Mouse (Mus musculus) right cerebral cortex, postnatal 25 days (tissue): Measurements from ENCODE around the gene Cdc25b.
"Not testable (repeated sequence)": the region's sequence is repeated elsewhere in the genome, so short reads cannot be mapped to it uniquely, and the experiment has no call there.

Experiments used
- DNase-seq: peaks from one replicate; pipeline ENCODE4 v3.0.0; 2022

Cdc25b gene

GRCm38 (mm10) chr2:131196606-131197316 lies 10.0 kb downstream of the Cdc25b start:
- DNase-seq = no peak

GRCm38 (mm10) chr2:131200710-131201109 lies 14.0 kb downstream of the Cdc25b start:
- DNase-seq = no peak

GRCm38 (mm10) chr2:131201262-131201661 lies 14.5 kb downstream of the Cdc25b start:
- no peak for DNase-seq

GRCm38 (mm10) chr2:131203816-131204409 lies 17.2 kb downstream of the Cdc25b start:
- DNase-seq = no peak

DNA sequence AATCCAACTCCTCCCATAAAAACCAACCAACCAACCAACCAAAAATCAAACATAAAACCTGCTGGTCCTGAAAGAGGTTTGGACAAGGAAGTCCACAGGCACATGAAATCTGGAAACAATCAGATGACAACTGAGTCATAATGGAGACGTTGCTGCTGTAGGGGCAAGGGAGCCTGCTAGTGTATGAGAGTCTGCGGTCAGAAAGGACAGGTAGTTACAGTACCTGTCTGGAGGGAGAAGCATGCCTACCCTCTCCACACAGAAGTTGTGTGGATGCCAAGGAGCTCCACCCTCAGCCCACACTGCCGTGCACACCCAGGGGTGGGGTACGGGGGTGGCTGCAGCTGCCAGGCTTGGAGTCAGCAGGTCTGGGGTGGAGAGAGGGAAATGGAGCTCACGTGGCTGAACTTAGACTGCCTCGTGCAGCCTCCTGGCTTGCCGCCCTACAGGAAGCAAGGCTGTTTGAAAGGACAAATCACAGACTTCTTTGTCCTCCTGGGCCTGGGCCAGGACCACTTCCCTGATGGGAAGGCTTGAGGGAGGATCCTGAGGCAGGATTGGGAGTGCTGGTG lies 17.7 kb downstream of the Cdc25b start:
- DNase-seq = peak; percentile 76

DNA sequence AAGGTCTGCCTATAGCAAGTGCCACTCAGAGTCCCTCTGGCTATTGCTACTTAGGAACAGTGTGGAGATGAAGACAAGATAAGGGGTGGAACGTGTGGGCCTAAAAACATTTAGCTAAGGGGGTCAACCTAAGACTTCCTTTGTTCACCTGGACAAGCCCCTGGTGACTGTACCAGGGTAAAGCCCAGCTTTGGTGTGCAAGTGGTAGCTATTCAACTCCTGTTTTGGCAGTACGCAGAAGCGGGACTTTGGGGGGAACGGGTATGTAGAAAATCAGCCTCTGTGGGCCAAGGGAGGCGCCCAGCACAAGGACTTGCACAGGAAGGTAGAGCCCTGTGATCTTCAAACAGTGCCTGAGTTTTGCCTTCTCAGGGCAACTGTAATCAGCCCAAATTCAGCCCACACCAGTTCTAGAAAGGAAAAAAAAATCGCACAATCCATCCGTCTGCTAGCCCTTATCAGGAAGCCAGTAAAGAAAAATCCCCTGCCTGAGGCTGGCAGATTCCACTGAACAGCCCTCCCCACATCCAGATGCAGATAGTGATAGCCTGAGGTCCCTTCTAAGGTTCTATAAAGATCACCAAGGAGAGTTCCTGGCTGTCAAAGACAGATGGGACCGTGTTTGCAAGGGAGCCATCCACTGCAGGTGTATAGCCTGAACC lies 18.9 kb downstream of the Cdc25b start:
- no peak for DNase-seq

- DNase-seq = no peak
Observed at GRCm38 (mm10) chr2:131206778-131207177, 20.0 kb downstream of the Cdc25b start, which contains the start of gene Ap5s1. Gene Ap5s1, plus strand, starts transcription at chr2:131207078.

- DNase-seq = no peak
Observed at GRCm38 (mm10) chr2:131208356-131208755, 21.6 kb downstream of the Cdc25b start.

DNA sequence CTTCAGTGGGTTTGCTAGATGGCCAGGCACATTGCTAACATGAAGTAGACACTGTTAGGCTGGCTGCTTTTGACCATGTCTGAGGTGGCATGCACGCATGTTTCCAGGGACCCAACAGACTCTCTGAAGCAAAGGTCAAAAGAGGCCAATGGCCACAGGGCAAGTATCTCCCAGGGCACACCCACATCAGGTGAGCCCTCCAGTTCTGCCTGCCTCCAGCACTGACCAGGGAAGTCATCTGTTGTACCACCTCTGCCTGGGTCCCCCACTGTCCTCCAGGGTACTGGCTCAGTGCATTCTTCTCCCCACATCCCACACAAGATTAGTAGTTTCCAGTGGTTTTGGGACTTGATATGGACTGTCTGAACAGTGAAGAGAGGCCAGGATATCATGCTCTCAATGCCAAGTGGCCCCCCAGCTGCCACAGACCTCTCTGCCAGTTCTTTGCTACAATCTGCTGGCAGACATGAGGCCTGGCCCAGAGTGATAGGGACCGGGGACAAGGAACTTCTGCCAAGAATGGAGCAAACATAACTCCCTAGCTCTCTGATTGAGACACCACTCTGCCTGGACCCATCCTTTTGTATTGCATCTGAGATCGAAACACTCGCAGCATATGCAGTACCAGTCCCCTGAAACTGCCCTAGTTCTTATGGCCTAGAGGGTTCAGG lies 22.5 kb downstream of the Cdc25b start:
- no peak for DNase-seq

DNA sequence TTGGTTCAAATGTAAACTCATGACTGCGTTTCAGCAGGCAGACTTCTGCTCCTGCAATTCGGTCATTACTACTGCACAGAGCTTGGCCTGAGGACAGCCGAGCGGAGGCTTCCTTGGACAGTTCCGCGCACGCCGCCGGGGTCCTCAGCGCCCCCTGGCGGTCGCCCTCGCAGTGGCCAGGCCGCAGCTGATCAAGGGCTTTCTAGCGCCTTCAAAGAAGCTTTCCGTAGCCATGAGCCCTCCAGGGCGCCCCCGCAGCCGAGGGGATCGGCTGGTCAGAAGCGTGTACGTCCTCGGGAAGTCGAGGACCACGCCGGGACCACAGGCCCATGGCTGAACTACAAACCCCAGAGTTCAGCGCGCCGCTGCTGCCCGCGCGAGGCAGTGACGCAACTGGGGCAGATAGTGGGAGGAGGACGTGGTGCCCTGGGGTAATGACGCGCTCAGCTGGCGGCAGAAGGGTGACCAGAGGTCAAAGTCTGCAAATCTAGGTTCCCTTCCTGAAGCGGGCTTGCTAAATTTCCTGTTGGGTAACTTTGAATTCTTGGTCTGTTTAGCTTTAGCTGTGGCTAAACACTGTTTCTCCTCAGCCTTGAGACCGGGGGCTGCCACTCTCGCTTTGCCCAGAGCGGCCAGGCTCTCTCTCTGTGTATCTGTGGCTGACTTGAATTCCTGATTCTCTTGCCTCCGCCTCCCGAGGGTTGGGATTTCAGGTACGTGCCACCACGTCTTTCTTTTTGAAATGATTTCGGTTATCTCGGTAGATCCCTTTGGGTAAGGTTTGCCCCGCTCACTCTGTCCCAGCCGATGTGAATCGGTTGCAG lies 23.4 kb downstream of the Cdc25b start:
- peak; percentile 96 for DNase-seq

- DNase-seq = no peak
Observed at GRCm38 (mm10) chr2:131211026-131211615, 24.4 kb downstream of the Cdc25b start.

GRCm38 (mm10) chr2:131213773-131214172 lies 27.0 kb downstream of the Cdc25b start:
- DNase-seq = no peak

DNA sequence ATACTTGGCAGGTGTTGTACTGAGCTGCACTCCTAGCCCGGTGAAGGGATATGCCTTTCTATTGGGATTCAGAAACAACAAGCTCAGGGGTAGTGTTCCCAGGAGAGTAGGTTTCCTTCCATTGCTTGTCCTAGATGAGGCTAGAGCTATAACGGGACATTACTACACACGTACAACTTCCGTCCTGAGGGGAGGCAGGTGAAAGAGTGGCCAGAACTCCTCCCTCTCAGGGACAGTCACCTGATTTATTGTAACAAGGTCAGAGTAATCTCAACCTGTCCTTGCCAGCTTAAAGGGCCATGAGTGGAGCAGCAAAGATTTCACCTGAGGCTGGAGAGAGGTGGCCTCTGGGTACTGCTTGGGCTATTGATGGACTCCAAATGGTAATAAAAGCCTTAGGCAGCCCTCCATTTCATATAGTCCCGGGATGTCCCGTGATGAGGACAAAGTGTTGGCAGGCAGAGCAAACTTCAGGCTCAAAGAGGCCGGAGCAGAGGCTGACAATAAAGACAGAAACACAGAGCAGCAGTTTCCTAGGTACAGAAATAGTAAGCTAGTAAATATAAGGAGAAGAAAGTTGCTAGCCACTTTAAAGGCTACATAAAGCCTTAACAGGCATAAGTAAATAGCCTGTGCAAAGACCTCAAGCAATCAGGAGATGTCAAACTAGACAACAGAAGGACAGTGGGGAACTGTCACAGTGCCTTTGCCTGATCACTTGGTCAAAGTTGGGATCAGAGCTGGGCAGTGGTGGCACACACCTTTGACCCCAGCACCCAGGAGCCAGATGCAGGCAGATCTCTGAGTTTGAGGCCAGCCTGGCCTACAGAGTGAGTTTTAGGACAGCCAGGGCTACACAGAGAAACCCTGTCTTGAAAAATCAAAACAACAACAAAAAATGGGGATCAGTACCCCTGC lies 29.5 kb downstream of the Cdc25b start:
- DNase-seq = no peak

DNA sequence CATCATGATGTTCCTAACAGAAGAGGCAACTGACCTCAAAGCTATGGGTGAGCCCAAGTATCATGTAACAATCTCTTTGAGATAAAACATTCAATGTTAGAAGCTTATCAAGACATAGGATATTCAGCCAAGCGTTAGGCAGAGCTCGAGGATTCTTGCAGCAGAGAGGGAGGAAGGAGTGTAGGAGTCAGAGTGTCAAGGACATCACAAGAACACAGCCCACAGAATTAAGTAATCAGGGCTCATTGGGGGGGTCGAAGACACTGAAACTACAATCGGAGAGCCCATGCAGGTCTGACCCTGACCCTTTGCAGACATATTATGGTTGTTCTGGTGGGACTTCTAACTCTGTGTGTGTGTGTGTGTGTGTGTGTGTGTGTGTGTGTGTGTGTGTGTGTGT lies 33.3 kb downstream of the Cdc25b start:
- no peak for DNase-seq

DNA sequence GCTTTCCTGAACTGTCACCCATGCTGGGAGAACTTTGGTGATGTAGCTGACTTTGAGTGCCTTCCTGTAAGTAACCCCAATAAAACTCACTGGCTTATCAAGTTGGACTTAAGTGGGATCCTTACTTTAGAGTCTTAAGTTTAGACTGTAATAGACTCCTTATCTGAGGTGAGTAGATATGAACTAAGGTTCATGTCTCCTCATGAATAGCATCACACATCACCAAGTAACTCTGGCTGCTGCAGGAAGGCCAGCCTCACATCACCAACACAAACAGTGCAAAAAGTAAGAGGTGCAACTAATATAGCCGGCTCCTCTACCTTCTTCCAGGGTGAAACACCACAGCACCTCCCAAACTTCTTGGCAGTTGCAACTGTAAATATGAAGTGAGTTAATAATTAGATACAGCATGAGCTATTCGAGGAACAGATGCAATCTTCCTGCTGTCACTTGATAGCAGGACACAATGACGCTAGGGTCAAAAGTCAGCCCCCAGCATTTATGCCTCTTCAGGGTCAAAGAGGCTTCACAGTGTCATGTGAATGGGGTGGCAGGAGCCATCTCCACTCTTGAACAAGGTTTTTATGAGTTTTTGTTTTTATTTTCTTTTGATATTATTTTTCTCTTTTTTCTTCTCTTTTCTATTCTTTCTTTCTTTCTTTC lies 35.2 kb downstream of the Cdc25b start:
- DNase-seq = no peak

GRCm38 (mm10) chr2:131222562-131222961 lies 35.8 kb downstream of the Cdc25b start:
- no peak for DNase-seq

- no peak for DNase-seq
Observed at GRCm38 (mm10) chr2:131223569-131223968, 36.8 kb downstream of the Cdc25b start.

DNA sequence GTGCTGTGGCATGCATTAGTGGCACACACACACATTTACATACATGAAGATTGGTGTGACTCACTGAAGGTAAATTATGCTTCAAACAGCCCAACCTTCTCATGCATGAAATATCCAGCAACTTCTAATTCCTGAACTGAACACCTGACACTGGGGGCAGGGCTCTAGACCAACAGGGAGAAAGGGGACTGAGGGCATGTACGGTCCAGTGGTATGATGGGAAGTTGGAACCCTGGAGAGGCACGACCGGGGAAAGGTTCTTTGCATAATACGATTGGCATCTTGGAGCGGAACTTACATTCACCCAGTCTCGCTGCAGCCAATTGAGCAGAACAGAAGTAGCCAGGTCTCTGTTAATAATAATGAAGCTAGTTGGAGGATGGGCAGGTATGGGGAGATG lies 38.4 kb downstream of the Cdc25b start:
- no peak for DNase-seq

DNA sequence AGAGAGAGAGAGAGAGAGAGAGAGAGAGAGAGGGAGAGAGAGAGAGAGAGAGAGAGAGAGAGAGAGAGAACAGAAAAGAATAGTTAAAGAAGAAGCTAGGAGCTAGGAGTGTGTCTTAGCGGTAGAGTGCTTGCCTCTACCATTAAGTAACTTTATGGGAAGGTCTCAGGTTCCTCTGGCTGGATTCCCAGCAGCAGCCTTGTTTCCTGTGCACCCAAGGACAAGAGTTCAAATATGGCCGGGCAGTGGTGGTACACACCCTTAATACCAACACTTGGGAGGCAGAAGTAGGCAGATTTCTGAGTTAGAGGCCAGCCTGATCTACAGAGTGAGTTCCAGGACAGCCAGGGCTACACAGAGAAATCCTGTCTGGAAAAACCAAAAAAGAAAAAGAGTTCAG lies 39.9 kb downstream of the Cdc25b start:
- DNase-seq = not testable (repeated sequence)

DNA sequence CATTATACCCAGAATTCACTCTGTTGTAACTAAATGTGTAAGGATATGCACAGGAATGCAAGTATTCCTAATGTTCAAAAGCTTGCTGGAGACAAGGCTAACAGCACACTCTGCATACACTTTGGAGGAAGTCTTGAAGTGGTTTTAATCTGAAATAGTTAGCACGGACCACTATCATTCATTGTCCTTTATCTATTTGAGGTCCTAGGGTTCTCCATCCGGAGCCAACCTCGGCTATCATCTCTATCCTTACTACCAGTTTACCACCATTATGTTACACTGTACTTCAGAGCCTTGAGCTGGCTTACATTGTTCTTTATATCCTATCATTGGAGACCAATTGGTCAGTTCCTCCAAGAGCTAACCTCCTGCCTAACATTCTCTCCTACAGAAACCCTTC lies 40.5 kb downstream of the Cdc25b start:
- no peak for DNase-seq
